Mouse (Mus musculus): ENCODE data around the gene Poc1a.

Poc1a gene

GRCm38 (mm10) chr9:106399808-106400207 lies 118.9 kb downstream of the Poc1a start:
- no peak for DNase-seq (ENCODE audit: low read depth)

Measured in fibroblast of lung, adult 2 months (primary cell).